Mouse (Mus musculus) embryonic stem cell, embryonic (primary cell): Measurements from ENCODE around the gene Pde7b.

Experiments used
- CTCF ChIA-PET, 4 experiments: fragments of 300-600 bp in 2 of 4; fragments of 350-600 bp in 2 of 4; sonication (Branson Sonifier 250); formaldehyde crosslinking; loops; one replicate each; lab custom pipeline; 2022; ENCODE audit warnings: inconsistent platforms in 2 of 4; lab: Charles Lee
- POLR2A ChIA-PET, 4 experiments: fragments of 300-600 bp in 2 of 4; fragments of 350-600 bp in 2 of 4; sonication (Branson Sonifier 250); formaldehyde crosslinking; loops; one replicate each; lab custom pipeline; 2022; ENCODE audit warnings: antibody characterized with exemption in 4 of 4, inconsistent platforms in 1 of 4; lab: Charles Lee

The Pde7b gene

GRCm38 (mm10) chr10:20362450-20363118 lies 362.3 kb downstream of the Pde7b start:
- CTCF ChIA-PET = interaction anchor here (0.6 to 1.7 kb wide), 23 partner anchors 9 to 604 kb away, joined by 3 to 8 read pairs (median 3); partner anchors contain the start of gene Mtfr2 (in 3 of the 4)
- POLR2A ChIA-PET = interaction anchor here in 3 of 4 experiments (0.8 to 2.3 kb wide), 13 partner anchors 14 to 592 kb away, joined by 3 to 15 read pairs (median 3); partner anchors contain the start of genes Mtfr2 (in 3 of the 3), Ahi1 (in 1 of the 3), Bclaf1 (in 1 of the 3) and Map3k5 (in 1 of the 3)

- POLR2A ChIA-PET = interaction anchor here in 3 of 4 experiments (0.5 to 2.3 kb wide), 13 partner anchors 12 to 591 kb away, joined by 3 to 15 read pairs (median 3); partner anchors contain the start of genes Mtfr2 (in 3 of the 3), Ahi1 (in 1 of the 3), Bclaf1 (in 1 of the 3) and Map3k5 (in 1 of the 3)
- CTCF ChIA-PET = interaction anchor here (0.6 to 1.7 kb wide), 22 partner anchors 8 to 605 kb away, joined by 3 to 8 read pairs (median 4); partner anchors contain the start of gene Mtfr2 (in 3 of the 4)
These were observed 363.1 kb downstream of the Pde7b start for GRCm38 (mm10) chr10:20361542-20362449.

- CTCF ChIA-PET = interaction anchor here in 1 of 4 experiments (1.4 kb wide), 1 partner anchor 13 kb away, joined by 4 read pairs; no protein-coding TSS in a partner anchor
- POLR2A ChIA-PET = interaction anchor here in 3 of 4 experiments (0.6 to 4.0 kb wide), 28 partner anchors 8 to 603 kb away, joined by 3 to 81 read pairs (median 7); partner anchors contain the start of genes Bclaf1 (in 2 of the 3), Ahi1 (in 1 of the 3) and Map7 (in 1 of the 3)
These were observed 376.0 kb downstream of the Pde7b start for GRCm38 (mm10) chr10:20348894-20349293.
